Mouse (Mus musculus) frontal cortex, adult 2 months (tissue): ENCODE results near the gene Tmem30c. TPM values are rescaled to one million over a fixed set of nuclear protein-coding genes. Genes with fewer than 3 reads are reported as not detected.

Experiments
- DNase-seq, 2 experiments: peaks; one replicate each; pipeline ENCODE4 v3.0.0; 2022; ENCODE audit warnings: low spot score in 1 of 2; ENCODE audit errors: extremely low spot score in 1 of 2
- polyA plus RNA-seq: library from polyadenylated mRNA; depleted of rRNA; stranded (reverse); fragments of >200 nt; gene quantifications from 2 replicates; pipeline ENCODE4 v1.2.3, GENCODE M21; 2012; rRNA removed

The Tmem30c gene
- polyA plus RNA-seq = 1.5 and 1.7 TPM in 2 replicates

- DNase-seq = no peak
Measured at GRCm38 (mm10) chr16:57292765-57293164, at the start of gene Tmem30c. Gene Tmem30c, minus strand, starts transcription at chr16:57292865.

- no peak for DNase-seq
Measured at GRCm38 (mm10) chr16:57340613-57340898, 47.9 kb upstream of the Tmem30c start.

DNA sequence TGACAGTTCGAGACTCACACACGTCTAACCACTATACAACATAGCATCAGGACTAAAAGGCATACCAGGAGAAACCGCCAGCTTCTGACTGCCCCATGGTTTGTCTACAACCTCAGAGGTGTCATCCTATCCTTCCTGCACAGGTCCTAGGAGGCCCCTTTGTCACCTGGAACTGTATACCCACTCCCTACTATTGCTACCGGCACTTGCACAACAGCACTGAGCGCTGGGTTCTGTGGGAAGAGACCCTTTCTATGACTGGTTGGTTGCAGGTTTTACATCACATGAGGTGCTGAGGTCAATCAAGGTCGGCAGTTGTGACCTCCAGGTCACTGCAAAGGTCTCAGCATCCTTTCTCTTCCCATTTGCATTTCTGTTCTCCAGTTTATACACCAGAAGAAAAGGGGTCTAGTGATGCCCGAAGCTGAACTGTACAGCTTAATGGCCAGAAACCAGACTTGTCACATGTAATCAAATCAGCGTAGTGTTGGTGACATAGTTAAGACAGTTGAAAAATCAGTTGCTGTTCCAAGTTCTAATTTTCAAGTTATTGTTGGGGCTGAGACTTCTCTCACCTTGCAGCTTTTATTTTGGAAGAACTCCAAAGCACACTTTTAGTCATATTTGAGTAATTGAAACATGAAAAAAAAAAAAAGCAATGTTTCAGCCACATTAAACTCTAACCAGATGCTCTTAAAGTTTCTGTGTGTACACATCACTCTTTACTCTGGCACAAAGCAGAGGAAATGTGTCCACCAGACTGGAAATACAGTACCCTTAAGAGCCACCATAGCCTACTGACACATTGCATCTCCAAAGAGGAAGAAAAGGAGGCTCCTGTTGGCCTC lies 47.3 kb upstream of the Tmem30c start:
- no peak for DNase-seq

DNA sequence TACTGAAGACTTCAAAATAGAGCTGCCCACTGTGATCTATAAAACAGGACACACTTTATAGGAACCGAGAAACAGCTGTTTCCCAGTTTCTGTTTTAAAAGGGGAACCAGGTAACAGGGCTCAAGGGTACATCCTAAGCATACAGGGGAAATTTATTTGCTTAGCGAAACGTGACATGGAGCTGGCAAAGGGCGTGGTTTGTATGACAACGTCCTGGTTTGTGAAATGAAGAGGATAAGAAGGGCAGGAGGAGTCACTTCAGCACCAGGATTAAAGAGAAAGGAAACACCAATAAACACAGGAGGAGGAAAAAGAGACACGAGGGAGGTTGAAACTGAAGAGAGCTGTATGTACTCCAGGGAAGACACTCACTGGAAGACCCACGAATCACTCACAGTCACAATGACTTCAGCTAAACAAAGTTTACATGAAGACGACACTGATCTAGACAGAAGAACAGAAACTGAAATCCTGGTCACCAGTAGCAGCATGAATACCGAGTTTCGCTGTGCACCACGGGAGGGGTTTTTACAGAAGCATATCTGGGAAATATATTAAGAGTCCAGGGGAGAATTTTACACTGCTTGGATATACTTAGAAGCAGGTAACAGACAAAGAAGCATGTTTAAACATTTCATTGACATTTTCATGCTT lies 44.2 kb upstream of the Tmem30c start:
- DNase-seq = no peak

- no peak for DNase-seq
Measured at GRCm38 (mm10) chr16:57332301-57332700, 39.6 kb upstream of the Tmem30c start.

GRCm38 (mm10) chr16:57330111-57330510 lies 37.4 kb upstream of the Tmem30c start:
- DNase-seq = no peak

- DNase-seq = no peak
Measured at GRCm38 (mm10) chr16:57329028-57329427, 36.4 kb upstream of the Tmem30c start.

GRCm38 (mm10) chr16:57326996-57327395 lies 34.3 kb upstream of the Tmem30c start:
- DNase-seq = no peak

DNA sequence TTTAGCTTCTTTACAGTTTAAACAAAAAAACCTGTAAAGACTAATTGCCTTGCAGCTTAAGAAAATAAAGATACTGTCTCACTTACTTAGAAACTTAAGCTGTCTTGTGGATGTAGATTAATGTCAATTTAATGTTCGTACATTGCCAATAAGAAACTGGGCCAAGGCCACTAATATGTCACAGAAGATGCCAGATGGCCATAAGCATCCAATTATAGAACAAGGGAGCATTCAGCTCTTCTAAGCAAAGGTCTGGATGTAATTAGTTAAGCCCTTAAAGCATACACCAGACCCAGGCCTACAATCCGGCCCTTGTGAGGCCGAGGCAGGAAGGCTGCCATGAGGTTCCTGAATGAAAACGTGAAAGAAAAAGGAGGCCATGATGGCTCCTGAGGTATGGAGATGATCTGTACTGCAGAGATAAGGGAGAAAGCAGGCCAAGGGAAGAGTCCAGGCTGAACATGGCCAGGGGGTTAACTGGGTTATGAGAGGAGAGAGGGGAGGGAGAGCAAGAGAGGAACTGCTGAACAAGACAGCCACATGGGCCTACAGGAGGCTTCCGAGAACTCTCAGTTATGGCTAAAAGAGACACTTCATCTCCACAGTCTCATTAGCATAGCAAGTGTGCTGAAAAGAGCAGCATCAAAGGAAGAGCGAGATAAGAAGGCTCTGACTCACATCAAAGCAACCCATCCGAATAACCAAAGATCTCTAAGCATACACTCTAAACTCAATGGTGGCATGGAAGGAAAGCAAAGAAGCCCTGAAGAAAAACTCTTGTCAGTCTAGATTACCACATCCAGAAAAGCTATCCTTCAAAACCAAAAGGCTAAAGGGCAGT lies 26.8 kb upstream of the Tmem30c start:
- DNase-seq = no peak

GRCm38 (mm10) chr16:57318637-57319125 lies 26.0 kb upstream of the Tmem30c start:
- no peak for DNase-seq

- DNase-seq = no peak
Measured at GRCm38 (mm10) chr16:57317882-57318636, 25.4 kb upstream of the Tmem30c start.

- DNase-seq = no peak
Measured at GRCm38 (mm10) chr16:57317127-57317526, 24.5 kb upstream of the Tmem30c start.

DNA sequence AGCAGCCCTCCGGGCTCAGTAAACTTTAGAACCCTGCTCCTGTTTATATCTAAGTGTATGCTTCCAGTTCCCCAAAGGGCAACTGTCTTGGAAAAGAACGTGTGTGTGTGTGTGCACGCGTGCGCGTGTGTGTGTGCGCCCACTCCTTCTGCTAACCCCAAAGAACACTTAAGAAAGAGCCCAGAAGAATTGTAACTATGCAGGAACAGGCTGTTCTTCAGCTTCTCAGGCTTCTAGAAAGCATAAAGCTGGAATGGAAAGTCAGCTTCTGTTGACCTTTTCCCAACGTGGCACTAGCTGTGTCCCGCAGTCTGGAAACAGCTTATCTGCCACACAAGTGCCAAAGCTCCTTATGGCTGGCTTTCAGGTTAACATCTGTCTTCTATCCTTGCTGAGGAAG lies 22.4 kb upstream of the Tmem30c start:
- no peak for DNase-seq

- no peak for DNase-seq
Measured at GRCm38 (mm10) chr16:57314236-57314635, 21.6 kb upstream of the Tmem30c start.

GRCm38 (mm10) chr16:57313487-57313886 lies 20.8 kb upstream of the Tmem30c start:
- DNase-seq = no peak

DNA sequence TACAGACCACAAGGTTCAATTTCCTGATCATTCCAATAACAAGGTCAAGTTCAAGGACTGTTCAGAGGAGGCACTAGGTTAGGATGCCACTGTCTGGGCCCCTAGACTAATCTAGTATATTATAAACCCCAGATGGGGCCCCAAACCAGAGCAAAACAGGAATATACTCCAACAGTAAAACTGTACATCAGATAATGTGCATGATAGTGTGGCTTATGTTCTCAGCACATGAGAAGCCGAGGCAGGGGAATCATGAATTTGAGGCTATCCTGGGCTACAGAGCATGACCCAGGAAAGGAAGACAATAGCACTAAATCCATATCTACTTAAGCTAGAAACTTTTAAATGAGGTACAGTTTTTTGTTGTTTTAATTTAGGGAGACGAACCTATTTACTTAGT lies 19.5 kb upstream of the Tmem30c start:
- no peak for DNase-seq

DNA sequence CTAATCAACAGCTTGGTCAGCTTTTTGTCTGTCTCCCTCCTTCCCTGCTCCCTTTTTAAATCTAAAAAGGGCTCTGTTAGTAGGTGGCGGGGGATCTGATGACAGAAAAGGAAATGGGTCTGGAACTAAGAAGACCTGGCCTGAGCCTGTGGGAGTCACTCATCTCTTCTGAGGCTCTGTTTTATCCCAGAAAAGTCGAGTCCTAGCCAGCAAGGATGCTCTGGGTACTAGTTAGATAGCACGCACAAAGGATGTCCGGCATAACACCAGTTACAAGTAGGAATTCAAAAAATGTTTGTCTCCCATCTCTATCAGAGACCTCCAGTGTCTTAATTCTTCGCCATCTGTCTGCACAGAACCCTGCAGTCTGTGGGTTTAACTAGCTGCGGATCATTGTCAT lies 12.8 kb upstream of the Tmem30c start:
- no peak for DNase-seq

GRCm38 (mm10) chr16:57303716-57304115 lies 11.1 kb upstream of the Tmem30c start:
- DNase-seq = no peak

- no peak for DNase-seq
Measured at GRCm38 (mm10) chr16:57302792-57303698, 10.4 kb upstream of the Tmem30c start.
